ENCODE assay signal across 9 mouse cellular contexts in genomic region chrX:93286291-93286893, GRCm38 (mm10). TPM values are rescaled to one million over a fixed set of nuclear protein-coding genes. Genes with fewer than 3 reads are reported as not detected.
DNase-seq lines count a peak whose midpoint lies in the region; ATAC-seq and TF ChIP-seq lines count a peak whose summit lies in the region.
"Had no signal": no experiment of that assay in that cellular context is flagged by ENCODE, and none has a peak within 500 bp of the region (broad histone marks: within the 10 kb centered on the region; RNA-seq: fewer than 3 reads in every experiment).

Gene Arx, plus strand, starts transcription at chrX:93286445.

- no peak within 1 kb of the TSS for H3K9ac ChIP-seq in heart, embryonic 14.5 days (ENCODE audit: low read length)
- H3K9ac ChIP-seq in liver, embryonic 14.5 days (replicated peaks), result no peak within 1 kb of the TSS
- no peak within 1 kb of the TSS for H3K9ac ChIP-seq in neural tube, embryonic 12.5 days

- peak within 1 kb of the TSS; percentile 6; the same call in 1 of the 2 replicates for H3K4me3 ChIP-seq in gastrocnemius, adult 2 months
- no peak within 1 kb of the TSS; a peak in 2 of 4 replicates for H3K4me3 ChIP-seq in heart, embryonic 14.5 days (ENCODE audit: control insufficient read depth in 1 of 2, insufficient read depth in 1 of 2, low read depth in 1 of 2, low read length in 2 of 2)
- H3K4me3 ChIP-seq in liver, embryonic 14.5 days (ENCODE audit: insufficient read depth in 1 of 2, low read depth in 2 of 2, low read length in 2 of 2), result no peak within 1 kb of the TSS
- no peak within 1 kb of the TSS for H3K4me3 ChIP-seq in neural tube, embryonic 12.5 days

- H3K9me3 ChIP-seq in heart, embryonic 14.5 days (ENCODE audit: control insufficient read depth, low read length), result no peaks in the 10 kb centered on the region
- no peaks in the 10 kb centered on the region for H3K9me3 ChIP-seq in liver, embryonic 14.5 days (ENCODE audit: control insufficient read depth, low read length)
- no peaks in the 10 kb centered on the region for H3K9me3 ChIP-seq in neural tube, embryonic 12.5 days

- peaks cover 76% of the 10 kb centered on the region for H3K27me3 ChIP-seq in heart, embryonic 14.5 days (ENCODE audit: control insufficient read depth, insufficient read depth, low read length)
- H3K27me3 ChIP-seq in liver, embryonic 14.5 days (ENCODE audit: control insufficient read depth, insufficient read depth, low read length), result peaks cover 92% of the 10 kb centered on the region
- H3K27me3 ChIP-seq in neural tube, embryonic 12.5 days (replicated peaks), result peaks cover 81% of the 10 kb centered on the region

- peak; percentile 69 for ATAC-seq in heart, embryonic 14.5 days (ENCODE audit: insufficient number of reproducible peaks, insufficient read depth, low FRiP score, low read depth)
- peak; percentile 47; the same call in 1 of the 2 replicates for ATAC-seq in liver, embryonic 14.5 days (ENCODE audit: insufficient read depth)
- ATAC-seq in neural tube, embryonic 12.5 days (ENCODE audit: low FRiP score, low read depth), result peak; percentile 88

- no peaks in the 10 kb centered on the region for H3K36me3 ChIP-seq in heart, embryonic 14.5 days (ENCODE audit: control insufficient read depth, insufficient read depth, low read length)
- no peaks in the 10 kb centered on the region for H3K36me3 ChIP-seq in liver, embryonic 14.5 days (replicated peaks; ENCODE audit: control insufficient read depth, insufficient read depth, low read depth)
- no peaks in the 10 kb centered on the region for H3K36me3 ChIP-seq in neural tube, embryonic 12.5 days

- no peak for TF ChIP-seq CTCF in gastrocnemius, adult 2 months (IDR thresholded peaks at IDR 0.05)
- TF ChIP-seq CTCF in liver, embryonic 14.5 days (IDR thresholded peaks at IDR 0.05; ENCODE audit: low read depth), result no peak

- no peak within 1 kb of the TSS for H3K27ac ChIP-seq in gastrocnemius, adult 2 months
- no peak within 1 kb of the TSS for H3K27ac ChIP-seq in heart, embryonic 14.5 days (replicated peaks in 1 of 2; ENCODE audit: control insufficient read depth in 1 of 2, insufficient read depth in 1 of 2, low read depth in 2 of 2, low read length in 2 of 2)
- no peak within 1 kb of the TSS for H3K27ac ChIP-seq in liver, embryonic 14.5 days
- no peak within 1 kb of the TSS for H3K27ac ChIP-seq in neural tube, embryonic 12.5 days

- peak; percentile 67 for DNase-seq in gastrocnemius, adult 2 months
- DNase-seq in gastrocnemius, adult 8-10 months (ENCODE audit: low spot score in 2 of 2), result no peak
- DNase-seq in embryo, embryonic 11.5 days (ENCODE audit: low read depth, low spot score), result peak; percentile 62
- DNase-seq in kidney, postnatal 4 days, result peak; percentile 75 to 82
- DNase-seq in liver, embryonic 14.5 days (ENCODE audit: low read depth in 3 of 3, low spot score in 3 of 3), result peak; percentile 7 to 20 (median 17)
- DNase-seq in thymus, postnatal 25 days, result peak; percentile 71

- intact Hi-C loops in gastrocnemius, adult 2 months (cut with DNase I), result loop anchor here (5.0 to 10.0 kb wide), 2 partner anchors 178 to 606 kb away; no protein-coding TSS in a partner anchor

- no peak for TF ChIP-seq EP300 in liver, embryonic 14.5 days (IDR thresholded peaks at IDR 0.05; ENCODE audit: low read depth)

- H3K4me2 ChIP-seq in heart, embryonic 14.5 days (ENCODE audit: low read length), result peak within 1 kb of the TSS; percentile 34
- H3K4me2 ChIP-seq in liver, embryonic 14.5 days (ENCODE audit: low read depth), result no peak within 1 kb of the TSS
- H3K4me2 ChIP-seq in neural tube, embryonic 12.5 days (replicated peaks), result peak within 1 kb of the TSS; percentile 46

- H3K4me1 ChIP-seq in heart, embryonic 14.5 days (ENCODE audit: control insufficient read depth in 2 of 2, insufficient read depth in 2 of 2, low read length in 2 of 2), result peaks cover 0 to 3% of the 10 kb centered on the region in 2 experiments; a peak in 3 of 4 replicates
- no peaks in the 10 kb centered on the region for H3K4me1 ChIP-seq in liver, embryonic 14.5 days (replicated peaks; ENCODE audit: control insufficient read depth in 2 of 2, insufficient read depth in 2 of 2, low read length in 1 of 2)
- peaks cover 6% of the 10 kb centered on the region; the same call in 1 of the 2 replicates for H3K4me1 ChIP-seq in neural tube, embryonic 12.5 days

- 18% methylated on average over 31 of the region's 31 CpGs for WGBS in heart, embryonic 14.5 days
- WGBS in liver, embryonic 14.5 days (ENCODE audit: insufficient replicate concordance), result 16% methylated on average over 31 of the region's 31 CpGs
- 25% methylated on average over 31 of the region's 31 CpGs for WGBS in neural tube, embryonic 12.5 days

RNA-seq across cellular contexts. Expression of gene Arx, which starts in this region (rescaled TPM):
- under 1 TPM; 0.20 to 0.25 TPM for total RNA-seq in gastrocnemius, adult 2 months (2021)
- under 1 TPM; 0.27 to 0.44 (median 0.34) TPM for total RNA-seq in gastrocnemius, adult 8-10 months (2022)
- polyA plus RNA-seq in heart, embryonic 14.5 days (2014; fragmentation: Nextera tagmentation; extraction: Ambion mirVana), result not detected in 2 replicates
- 0.02 and 0.08 TPM in 2 replicates for polyA plus RNA-seq in liver, embryonic 14.5 days (2012; rRNA removed)
- polyA plus RNA-seq in liver, embryonic 14.5 days (2014; fragmentation: Nextera tagmentation; extraction: Ambion mirVana), result not detected in 2 replicates
- 1.8 and 2.9 TPM in 2 replicates for polyA plus RNA-seq in neural tube, embryonic 12.5 days (2016; fragmentation: Nextera tagmentation; extraction: Ambion mirVana)
- total RNA-seq: CH12.LX had no signal

Comparison
In these comparisons a context has a peak if more than half of its experiments do, and no peak if none do; other contexts are left out.
1. Peak in DNase-seq and H3K4me3 ChIP-seq in gastrocnemius, adult 2 months; RNA of the gene not detected or under 1 TPM.
2. Peak in ATAC-seq and H3K4me2 ChIP-seq in heart, embryonic 14.5 days; RNA of the gene not detected or under 1 TPM.
3. Peak in DNase-seq and ATAC-seq in liver, embryonic 14.5 days; RNA of the gene not detected or under 1 TPM.
4. DNase-seq: peak in embryo, embryonic 11.5 days (single experiment), kidney, postnatal 4 days (2 of 2) and thymus, postnatal 25 days (single experiment); none in gastrocnemius, adult 8-10 months (0 of 2).
5. Peak in every context shown above with its lines, with median percentiles within 50 percentile points of each other: ATAC-seq.